Comparison of ENCODE assay signal across 25 mouse cellular contexts in the genomic region with DNA sequence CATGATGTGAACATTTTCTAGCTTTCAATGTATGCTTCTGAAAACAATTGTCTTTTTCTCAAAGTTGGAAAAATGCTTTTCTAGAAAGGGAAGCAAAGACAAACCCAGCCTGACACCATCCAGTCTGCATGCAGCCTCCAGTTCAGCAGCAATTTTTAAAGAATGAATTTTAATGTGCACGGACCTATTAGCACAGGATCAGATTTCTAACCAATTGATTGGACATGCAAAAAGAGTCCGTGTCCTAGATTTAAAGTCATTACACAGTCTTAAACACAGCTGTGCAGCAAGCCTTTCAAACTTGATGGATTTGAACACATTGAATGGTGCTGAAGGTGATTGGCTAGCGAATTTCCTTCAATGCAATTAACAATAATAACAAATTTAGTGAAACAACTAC.
"Had no signal": no experiment of that assay in that cellular context is flagged by ENCODE, and none has a peak within 500 bp of the region (broad histone marks: within the 10 kb centered on the region; RNA-seq: fewer than 3 reads in every experiment).

No protein-coding gene starts in this region.

- H3K27me3 ChIP-seq: heart, embryonic 13.5 days; heart, embryonic 15.5 days; hindbrain, embryonic 13.5 days; hindbrain, embryonic 15.5 days; kidney, embryonic 15.5 days; limb, embryonic 13.5 days; liver, embryonic 13.5 days had no signal

- ATAC-seq: hindbrain, postnatal 0 days; intestine, embryonic 16.5 days had no signal

- H3K4me1 ChIP-seq: heart, embryonic 13.5 days; heart, embryonic 15.5 days; hindbrain, embryonic 13.5 days; hindbrain, embryonic 15.5 days; kidney, embryonic 15.5 days; limb, embryonic 13.5 days; liver, embryonic 13.5 days had no signal

- H3K9ac ChIP-seq: heart, embryonic 13.5 days; heart, embryonic 15.5 days; hindbrain, embryonic 13.5 days; hindbrain, embryonic 15.5 days; kidney, embryonic 15.5 days; limb, embryonic 13.5 days; liver, embryonic 13.5 days had no signal

- DNase-seq: gastrocnemius, postnatal 14 days; gastrocnemius, postnatal 36 days; heart, adult 11 months; heart, adult 2 months; heart, postnatal 14 days; heart, postnatal 36 days; kidney, adult 11 months; kidney, adult 2 months; kidney, adult 9 months; kidney, postnatal 14 days; kidney, postnatal 36 days; liver; liver, embryonic 13.5 days had no signal

- H3K4me2 ChIP-seq: heart, embryonic 11.5 days; heart, embryonic 13.5 days; heart, embryonic 15.5 days; hindbrain, embryonic 13.5 days; hindbrain, embryonic 15.5 days; kidney, embryonic 15.5 days; limb, embryonic 13.5 days; liver, embryonic 11.5 days; liver, embryonic 13.5 days had no signal

- H3K36me3 ChIP-seq: heart, embryonic 13.5 days; heart, embryonic 15.5 days; hindbrain, embryonic 13.5 days; hindbrain, embryonic 15.5 days; kidney, embryonic 15.5 days; limb, embryonic 13.5 days; liver, embryonic 13.5 days had no signal

- H3K4me3 ChIP-seq: heart, adult 2 months; heart, embryonic 13.5 days; heart, embryonic 15.5 days; hindbrain, embryonic 13.5 days; hindbrain, embryonic 15.5 days; kidney, embryonic 15.5 days; left cerebral cortex, adult 2 months; limb, embryonic 13.5 days; liver, embryonic 13.5 days had no signal

- H3K27ac ChIP-seq: heart, adult 2 months; heart, embryonic 13.5 days; heart, embryonic 15.5 days; hindbrain, embryonic 13.5 days; hindbrain, embryonic 15.5 days; hindbrain, postnatal 0 days; kidney, embryonic 15.5 days; kidney, postnatal 0 days; left cerebral cortex, adult 2 months; limb, embryonic 13.5 days; liver, embryonic 13.5 days had no signal

- H3K9me3 ChIP-seq: heart, embryonic 13.5 days; heart, embryonic 15.5 days; hindbrain, embryonic 13.5 days; hindbrain, embryonic 15.5 days; kidney, embryonic 15.5 days; limb, embryonic 13.5 days; liver, embryonic 13.5 days had no signal
